Mouse (Mus musculus) lung, postnatal 36 days (tissue): Measurements from ENCODE around the gene Tmem117.

ENCODE experiments used
- DNase-seq: peaks from one replicate; pipeline ENCODE4 v3.0.0; 2022; ENCODE audit warnings: mixed read lengths

Tmem117 gene

GRCm38 (mm10) chr15:95047486-95047885 lies 418.5 kb downstream of the Tmem117 start:
- no peak for DNase-seq

- no peak for DNase-seq
These were observed 420.2 kb downstream of the Tmem117 start for GRCm38 (mm10) chr15:95049171-95049729.

- DNase-seq: no peak
These were observed 426.1 kb downstream of the Tmem117 start for GRCm38 (mm10) chr15:95055081-95055650.

DNA sequence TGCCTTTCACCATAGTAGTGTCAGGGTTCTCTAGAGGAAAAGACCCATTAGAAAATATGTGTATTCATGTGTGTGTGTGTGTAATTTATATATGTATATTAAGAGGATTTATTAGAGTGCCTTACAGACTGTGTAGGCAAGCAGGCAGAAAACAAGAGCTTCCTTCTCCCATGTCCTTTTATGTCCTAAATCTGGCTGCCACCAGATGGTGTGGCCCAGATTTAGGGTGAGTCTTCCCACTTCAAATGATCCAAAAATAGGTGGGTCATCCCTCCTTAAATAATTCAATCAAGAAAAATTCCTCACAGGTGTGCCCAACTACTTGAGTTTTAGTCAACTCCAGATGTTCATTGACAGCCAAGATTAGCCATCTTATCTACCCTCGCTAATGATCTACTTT lies 439.0 kb downstream of the Tmem117 start:
- no peak for DNase-seq

GRCm38 (mm10) chr15:95068799-95069198 lies 439.8 kb downstream of the Tmem117 start:
- no peak for DNase-seq

DNA sequence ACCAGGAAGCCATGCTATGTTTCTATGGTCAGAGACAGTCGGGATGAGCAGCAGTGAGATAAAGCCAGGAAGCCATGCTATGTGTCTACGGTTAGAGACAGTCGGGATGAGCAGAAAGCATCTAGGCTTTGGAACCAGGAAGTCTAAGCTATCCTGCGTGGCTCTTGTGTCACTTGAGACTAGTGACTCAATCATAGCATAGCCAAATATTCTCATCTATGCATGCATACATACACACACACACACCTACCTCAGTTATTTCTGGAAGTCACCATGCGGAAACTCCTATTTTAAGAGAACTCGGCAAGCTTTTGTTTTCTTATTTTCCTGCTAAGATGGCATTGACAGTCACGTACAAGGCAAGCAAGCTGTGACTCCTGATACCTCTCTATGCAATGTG lies 441.8 kb downstream of the Tmem117 start:
- no peak for DNase-seq

DNA sequence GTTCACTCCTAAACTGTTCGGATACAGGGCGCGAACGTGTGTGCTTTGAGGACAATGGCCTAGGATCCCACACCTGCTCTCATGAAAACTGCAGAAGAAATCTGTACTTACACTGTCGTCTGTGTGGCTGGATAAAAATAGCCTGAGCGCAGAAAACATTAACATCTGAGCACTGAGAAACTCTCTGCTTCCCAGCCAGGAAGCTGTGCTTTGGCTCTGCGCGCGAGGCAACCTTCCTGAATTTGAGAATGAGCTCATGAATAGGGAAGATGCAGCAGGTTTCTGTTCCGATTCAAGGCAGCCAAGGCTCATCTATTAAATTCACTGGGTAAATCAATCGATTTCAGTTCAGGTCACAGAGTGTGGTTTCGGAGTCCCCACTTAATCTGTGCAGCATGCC lies 446.3 kb downstream of the Tmem117 start:
- no peak for DNase-seq

DNA sequence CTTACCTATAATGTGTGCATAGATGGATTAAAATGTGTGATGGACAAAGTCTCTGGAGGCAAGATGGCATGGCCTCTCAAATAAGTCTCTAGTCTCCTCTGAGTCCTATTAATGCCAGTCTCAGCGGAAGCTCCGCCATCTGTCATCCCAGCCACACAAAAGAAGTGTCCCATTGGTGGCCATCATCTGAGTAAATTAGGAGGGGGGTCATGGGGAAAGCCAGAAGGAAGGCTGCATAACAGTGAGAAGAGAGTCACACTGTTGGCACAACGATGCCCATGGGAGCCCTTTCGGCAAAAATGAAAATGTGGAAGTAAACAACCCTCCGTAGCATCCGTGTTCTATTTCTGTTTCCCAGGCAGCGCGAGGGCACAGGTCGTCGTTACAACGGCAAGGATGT lies 452.6 kb downstream of the Tmem117 start:
- DNase-seq: no peak

GRCm38 (mm10) chr15:95085962-95086361 lies 456.9 kb downstream of the Tmem117 start:
- no peak for DNase-seq

- no peak for DNase-seq
These were observed 471.1 kb downstream of the Tmem117 start for GRCm38 (mm10) chr15:95100133-95100532.

DNA sequence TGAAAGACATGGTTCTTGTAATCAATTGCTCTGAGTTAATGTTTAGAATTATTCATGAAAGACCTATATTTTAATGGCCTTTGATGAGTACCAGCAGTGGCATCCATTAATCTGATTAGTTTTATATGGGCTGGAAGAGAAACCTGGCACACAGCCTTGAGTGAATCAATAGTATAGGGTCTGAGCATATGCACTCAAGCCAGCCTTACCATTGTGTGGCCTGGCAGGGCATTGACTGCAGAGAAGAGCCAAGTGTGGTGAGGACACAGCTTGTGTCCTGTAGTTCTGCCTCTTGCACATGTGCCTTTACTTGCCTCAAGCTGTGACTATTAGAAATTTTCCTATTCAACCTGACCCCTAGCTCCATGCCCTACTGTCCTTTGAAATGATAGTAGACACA lies 472.5 kb downstream of the Tmem117 start:
- DNase-seq: no peak

DNA sequence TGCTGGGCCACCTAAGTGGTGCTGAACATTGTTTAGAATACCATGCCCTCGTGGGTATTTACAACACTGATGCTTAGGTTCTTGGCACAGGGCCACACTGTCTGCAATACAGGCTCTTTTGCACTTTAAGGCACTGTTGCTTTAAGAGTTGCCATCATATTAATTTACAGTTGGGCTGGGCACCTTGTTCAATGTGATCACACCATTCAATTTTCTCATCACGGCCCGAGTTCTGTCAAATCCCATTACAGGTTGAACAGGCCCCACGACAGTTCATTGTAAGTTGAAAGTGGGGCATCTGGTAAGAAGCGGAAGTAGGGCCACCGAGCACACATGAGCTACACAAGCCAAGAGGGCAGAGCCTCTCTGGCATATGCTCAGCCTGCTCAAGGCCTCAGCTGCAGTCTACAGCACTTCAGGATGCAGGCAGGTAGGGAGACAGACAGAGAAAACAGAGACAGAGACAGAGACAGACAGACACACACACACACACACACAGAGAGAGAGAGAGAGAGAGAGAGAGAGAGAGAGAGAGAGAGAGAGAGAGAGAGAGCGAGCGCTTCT lies 478.3 kb downstream of the Tmem117 start:
- no peak for DNase-seq

- DNase-seq: no peak
These were observed 479.6 kb downstream of the Tmem117 start for GRCm38 (mm10) chr15:95108626-95109025.

- no peak for DNase-seq
These were observed 502.4 kb downstream of the Tmem117 start for GRCm38 (mm10) chr15:95131401-95131800.

- no peak for DNase-seq
These were observed 507.0 kb downstream of the Tmem117 start for GRCm38 (mm10) chr15:95135926-95136609.

GRCm38 (mm10) chr15:95137018-95137810 lies 508.2 kb downstream of the Tmem117 start:
- DNase-seq: no peak

GRCm38 (mm10) chr15:95138709-95139409 lies 509.8 kb downstream of the Tmem117 start:
- no peak for DNase-seq

GRCm38 (mm10) chr15:95144131-95144530 lies 515.1 kb downstream of the Tmem117 start:
- peak; percentile 2 for DNase-seq

DNA sequence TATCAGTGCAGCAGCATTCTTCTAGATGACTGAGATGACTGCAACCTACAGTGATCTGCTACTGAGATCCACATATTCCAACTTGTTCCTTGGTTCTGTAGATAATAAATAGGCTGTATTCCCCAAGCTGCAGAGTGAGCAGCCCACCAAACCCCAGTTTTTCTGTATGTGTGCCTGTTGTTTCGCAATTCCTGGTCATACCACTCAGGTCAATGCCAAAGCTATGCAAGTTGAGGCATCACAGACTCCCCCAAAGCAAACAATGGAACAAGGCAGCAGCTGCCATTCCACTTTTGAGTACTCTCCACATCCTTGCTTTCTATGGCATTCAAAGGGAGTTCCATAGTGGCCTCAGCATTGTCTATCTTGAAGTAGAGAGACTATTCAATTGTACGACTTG lies 516.1 kb downstream of the Tmem117 start:
- no peak for DNase-seq
